Mouse (Mus musculus) kidney, adult 2 months (tissue): Measurements from ENCODE around the gene Rnaseh2a.

Experiments used
- CTCF ChIP-seq: fragments of 200-500 bp; conservative IDR thresholded peaks from 2 replicates; pipeline ENCODE4 v1.5.1; 2011; ENCODE audit warnings: low read depth, mild to moderate bottlenecking, control low read depth, low read length, moderate library complexity, mixed read lengths; ENCODE audit not compliant: insufficient read depth, insufficient read length
- POLR2A ChIP-seq: fragments of 200-500 bp; IDR thresholded peaks from one replicate; pipeline ENCODE4 v1.6.1; 2011; ENCODE audit warnings: low read depth, low read length, control low read depth

DNA sequence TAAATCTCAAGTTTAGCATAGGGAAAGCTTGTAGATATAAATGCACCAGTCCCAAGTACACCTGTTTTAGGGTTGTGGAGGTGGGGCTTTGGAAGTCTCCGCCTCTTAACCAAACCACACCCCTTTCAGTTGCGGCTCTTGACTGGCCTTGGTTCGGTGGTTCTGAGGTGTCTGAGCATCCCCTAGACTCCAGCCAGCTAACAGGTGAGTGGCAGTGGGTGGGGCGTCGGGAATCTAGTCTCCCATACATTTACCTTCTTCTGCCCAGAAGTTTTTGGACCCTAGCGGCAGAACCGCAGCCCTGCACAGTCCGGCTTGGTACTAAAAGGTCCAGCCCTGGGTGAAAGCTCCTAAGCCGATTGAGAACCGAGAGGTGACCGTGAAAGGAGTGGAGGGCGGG, 19.8 kb downstream of the Rnaseh2a start:
- TF ChIP-seq POLR2A, result no peak
- no peak for TF ChIP-seq CTCF
